Mouse (Mus musculus): ENCODE measurements around the gene Hif1an.

Hif1an gene

GRCm38 (mm10) chr19:44564006-44564405 lies 1.4 kb downstream of the Hif1an start:
- DNase-seq (ENCODE audit: low spot score in 2 of 2) = no peak

DNA sequence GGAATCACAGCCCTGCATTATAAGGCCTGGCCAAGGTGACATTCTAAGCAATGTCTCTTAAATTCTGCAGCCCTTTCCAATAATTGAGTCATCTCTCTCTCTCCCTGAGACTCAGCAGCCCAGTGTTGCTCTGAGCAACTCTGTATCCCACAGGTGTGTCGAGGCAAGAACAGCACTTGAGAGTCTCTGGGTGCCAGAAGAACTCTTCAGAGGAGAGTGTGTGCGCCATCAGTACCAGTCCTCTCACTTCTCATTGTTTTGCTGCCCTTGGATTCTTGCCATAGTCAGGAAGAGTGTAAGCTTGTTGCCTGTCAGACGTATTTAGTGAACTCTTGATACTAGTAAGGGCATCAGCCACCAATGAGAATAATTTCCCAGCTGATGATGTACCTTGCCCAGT lies 5.1 kb downstream of the Hif1an start:
- DNase-seq (ENCODE audit: low spot score in 2 of 2) = no peak

GRCm38 (mm10) chr19:44576275-44576674 lies 13.6 kb downstream of the Hif1an start:
- no peak for DNase-seq (ENCODE audit: low spot score in 2 of 2)

DNA sequence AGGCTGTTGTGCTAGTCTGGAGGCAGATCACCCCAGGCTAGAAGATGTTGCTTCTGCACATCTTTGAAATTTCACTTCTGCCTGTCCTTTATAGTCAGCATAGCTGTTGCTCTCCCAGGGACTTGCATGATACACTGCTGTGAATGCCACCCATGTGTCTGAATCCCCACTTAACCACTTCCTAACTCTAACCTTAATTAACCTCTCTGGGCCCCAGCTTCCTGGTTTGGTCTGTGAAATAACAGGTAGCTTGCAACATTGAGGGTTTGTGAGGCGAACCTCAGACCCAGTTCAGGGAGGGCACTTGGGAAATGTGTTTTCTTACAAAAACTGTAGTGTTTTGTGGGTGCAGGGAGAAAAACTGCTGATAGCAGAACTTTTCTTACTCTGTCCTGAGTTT lies 15.4 kb downstream of the Hif1an start:
- no peak for DNase-seq (ENCODE audit: low spot score in 2 of 2)

DNA sequence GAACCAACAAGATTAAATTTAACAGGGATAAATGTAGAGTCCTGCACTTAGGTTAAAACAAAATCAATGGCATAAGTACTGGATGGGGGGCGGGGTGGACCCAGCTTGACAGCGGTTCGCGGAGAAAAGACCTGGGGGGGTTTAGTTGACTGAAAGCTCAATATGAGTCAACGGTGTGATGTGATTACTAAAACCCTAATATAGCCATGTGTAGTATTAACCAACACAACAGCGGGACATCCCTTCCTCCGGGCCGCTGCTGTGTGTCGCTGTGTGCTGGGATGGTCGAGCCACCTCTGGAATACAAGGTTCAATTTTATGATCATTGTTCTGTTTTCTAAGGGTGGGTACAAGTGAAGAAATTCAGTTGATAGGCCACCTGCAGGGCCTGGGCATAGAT lies 19.5 kb downstream of the Hif1an start:
- DNase-seq (ENCODE audit: low spot score in 2 of 2) = no peak

- DNase-seq (ENCODE audit: low spot score in 2 of 2) = peak; percentile 76 to 86
These were observed 20.1 kb downstream of the Hif1an start for GRCm38 (mm10) chr19:44582638-44583309.

- DNase-seq (ENCODE audit: low spot score in 2 of 2) = no peak
These were observed 25.4 kb downstream of the Hif1an start for GRCm38 (mm10) chr19:44588036-44588435.

GRCm38 (mm10) chr19:44589591-44590223 lies 27.1 kb downstream of the Hif1an start:
- no peak for DNase-seq (ENCODE audit: low spot score in 2 of 2)

DNA sequence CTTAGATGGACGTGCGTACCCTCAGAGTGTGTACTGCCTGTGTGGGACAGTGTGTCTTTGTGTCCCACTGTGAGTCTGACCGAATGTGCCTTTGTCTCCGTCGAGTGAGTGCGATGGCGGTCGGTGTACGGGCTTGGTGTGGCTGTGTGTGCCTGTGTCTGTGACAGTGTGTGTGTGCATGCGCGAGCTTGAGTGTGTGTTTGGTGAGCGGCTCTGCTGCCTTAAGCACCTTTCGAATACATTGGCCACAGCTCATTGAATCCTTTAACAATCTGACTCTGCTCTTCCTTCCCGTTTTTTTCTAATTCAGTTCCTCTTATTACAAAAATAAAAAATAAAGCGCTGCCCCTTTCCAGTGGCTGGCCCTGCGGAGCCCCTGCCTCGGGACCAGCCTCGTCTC lies 28.3 kb downstream of the Hif1an start:
- peak in 1 of 2 experiments; percentile 7 for DNase-seq (ENCODE audit: low spot score in 2 of 2)

- no peak for DNase-seq (ENCODE audit: low spot score in 2 of 2)
These were observed 29.0 kb downstream of the Hif1an start for GRCm38 (mm10) chr19:44591638-44592037.

DNA sequence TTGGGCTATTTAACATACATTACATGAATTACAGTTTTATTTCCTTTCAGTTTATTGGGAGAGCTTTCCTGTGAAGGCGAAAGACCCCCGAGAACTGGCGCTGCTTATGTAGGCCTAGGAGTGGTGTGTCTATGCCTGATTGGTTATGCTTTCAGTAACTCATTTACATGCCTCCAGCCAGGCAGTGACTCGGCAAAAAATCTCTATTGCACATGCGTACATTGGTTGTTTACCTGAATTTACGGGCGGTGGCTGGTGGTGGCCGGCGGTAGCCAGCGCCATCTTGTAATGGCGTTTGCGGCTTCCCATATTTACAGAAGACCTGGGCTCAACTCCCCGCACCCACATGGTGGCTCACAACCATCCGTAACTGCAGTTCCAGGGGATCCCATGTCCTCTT lies 31.5 kb downstream of the Hif1an start:
- DNase-seq (ENCODE audit: low spot score in 2 of 2) = no peak

GRCm38 (mm10) chr19:44618166-44618565 lies 55.5 kb downstream of the Hif1an start:
- no peak for DNase-seq (ENCODE audit: low spot score in 2 of 2)

Data from spleen, postnatal 14 days (tissue).